Mouse (Mus musculus): Measurements from ENCODE around the gene Itgb1bp1.

Gene Itgb1bp1

DNA sequence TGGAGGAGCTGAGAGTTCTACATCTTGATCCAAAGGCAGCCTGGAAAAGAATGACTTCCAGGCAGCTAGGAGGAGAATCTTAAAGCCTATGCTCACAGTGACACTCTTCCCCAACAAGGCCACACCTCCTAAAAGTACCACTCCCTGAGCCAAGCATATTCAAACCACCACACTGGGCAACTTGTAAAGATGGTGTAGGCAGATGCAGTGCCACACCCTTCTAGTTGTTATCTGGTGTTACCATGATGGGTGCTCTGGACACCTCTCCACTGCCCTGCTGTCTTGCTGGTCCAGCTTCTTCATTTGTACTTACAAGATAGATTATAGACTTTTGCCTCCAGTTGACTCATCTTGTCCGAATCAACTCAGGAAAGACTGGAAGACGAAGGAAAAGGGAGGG is 94.5 kb downstream of the Itgb1bp1 start:
- no peak for DNase-seq
